Mouse (Mus musculus): ENCODE measurements at regions not wholly inside any gene's neighbourhood (a gene's known extent, or its start where the extent isn't known, plus 50 kb on each side); places are given as distances from the start of the nearest gene placed in this dataset.

- H3K4me2 ChIP-seq (ENCODE audit: low read depth), result no peak overlapping the region
- H3K9me3 ChIP-seq (ENCODE audit: control insufficient read depth, low read length), result no peaks in the 10 kb centered on the region
- H3K27me3 ChIP-seq (ENCODE audit: control insufficient read depth, insufficient read depth, low read length), result no peaks in the 10 kb centered on the region
- no peaks in the 10 kb centered on the region for H3K36me3 ChIP-seq (ENCODE audit: control insufficient read depth, insufficient read depth, low read length)
- H3K9ac ChIP-seq (ENCODE audit: low read length), result no peak overlapping the region
- peaks cover 5% of the 10 kb centered on the region; the same call in 1 of the 2 replicates for H3K4me1 ChIP-seq (ENCODE audit: control insufficient read depth, insufficient read depth, low read length)
- DNase-seq (ENCODE audit: low spot score), result no peak
- ATAC-seq (ENCODE audit: insufficient read depth, low FRiP score, low TSS enrichment), result no peak
- no peak overlapping the region for H3K4me3 ChIP-seq (ENCODE audit: low read depth, low read length)
- 57% methylated on average over 3 of the region's 3 CpGs for WGBS
- no peak overlapping the region for H3K27ac ChIP-seq (ENCODE audit: low read depth, low read length)
Measured at GRCm38 (mm10) chr4:56224542-56224941, 515.3 kb upstream of the Gm26657 start.

GRCm38 (mm10) chr4:56222023-56222776, 517.7 kb upstream of the Gm26657 start:
- H3K9me3 ChIP-seq (ENCODE audit: control insufficient read depth, low read length), result no peaks in the 10 kb centered on the region
- DNase-seq (ENCODE audit: low spot score) (peak; percentile 15), ATAC-seq (ENCODE audit: insufficient read depth, low FRiP score, low TSS enrichment) (no peak)
- no peak overlapping the region for H3K9ac ChIP-seq (ENCODE audit: low read length)
- H3K4me1 ChIP-seq (ENCODE audit: control insufficient read depth, insufficient read depth, low read length), result peaks cover 5% of the 10 kb centered on the region; the same call in 1 of the 2 replicates
- no peak overlapping the region for H3K4me2 ChIP-seq (ENCODE audit: low read depth)
- H3K4me3 ChIP-seq (ENCODE audit: low read depth, low read length), result no peak overlapping the region
- WGBS, result 43% methylated on average over 8 of the region's 8 CpGs
- H3K27ac ChIP-seq (ENCODE audit: low read depth, low read length), result no peak overlapping the region
- H3K27me3 ChIP-seq (ENCODE audit: control insufficient read depth, insufficient read depth, low read length), result no peaks in the 10 kb centered on the region
- no peaks in the 10 kb centered on the region for H3K36me3 ChIP-seq (ENCODE audit: control insufficient read depth, insufficient read depth, low read length)

GRCm38 (mm10) chr4:56220531-56220930, 519.3 kb upstream of the Gm26657 start:
- ATAC-seq (ENCODE audit: insufficient read depth, low FRiP score, low TSS enrichment), result peak; percentile 50; the same call in 1 of the 2 replicates
- WGBS, result 28% methylated on average over 8 of the region's 8 CpGs
- DNase-seq (ENCODE audit: low spot score), result peak; percentile 31
- Histone ChIP-seq H3K4me1 (ENCODE audit: control insufficient read depth, insufficient read depth, low read length) (peaks cover 5% of the 10 kb centered on the region; the same call in 1 of the 2 replicates), H3K36me3 (ENCODE audit: control insufficient read depth, insufficient read depth, low read length) (no peaks in the 10 kb centered on the region), H3K9me3 (ENCODE audit: control insufficient read depth, low read length) (no peaks in the 10 kb centered on the region), H3K27me3 (ENCODE audit: control insufficient read depth, insufficient read depth, low read length) (no peaks in the 10 kb centered on the region), H3K4me2 (ENCODE audit: low read depth) (no peak overlapping the region), H3K9ac (ENCODE audit: low read length) (no peak overlapping the region), H3K4me3 (ENCODE audit: low read depth, low read length) (no peak overlapping the region), H3K27ac (ENCODE audit: low read depth, low read length) (no peak overlapping the region)

- Histone ChIP-seq H3K4me1 (ENCODE audit: control insufficient read depth, insufficient read depth, low read length) (no peaks in the 10 kb centered on the region), H3K9ac (ENCODE audit: low read length) (no peak overlapping the region), H3K9me3 (ENCODE audit: control insufficient read depth, low read length) (no peaks in the 10 kb centered on the region), H3K27me3 (ENCODE audit: control insufficient read depth, insufficient read depth, low read length) (no peaks in the 10 kb centered on the region), H3K4me2 (ENCODE audit: low read depth) (no peak overlapping the region), H3K27ac (ENCODE audit: low read depth, low read length) (no peak overlapping the region), H3K36me3 (ENCODE audit: control insufficient read depth, insufficient read depth, low read length) (no peaks in the 10 kb centered on the region), H3K4me3 (ENCODE audit: low read depth, low read length) (no peak overlapping the region)
- no peak for DNase-seq (ENCODE audit: low spot score)
- ATAC-seq (ENCODE audit: insufficient read depth, low FRiP score, low TSS enrichment), result no peak
- WGBS, result 89% methylated on average over 2 of the region's 2 CpGs
Measured at GRCm38 (mm10) chr4:56209499-56209898, 530.4 kb upstream of the Gm26657 start.

- H3K36me3 ChIP-seq (ENCODE audit: control insufficient read depth, insufficient read depth, low read length), result no peaks in the 10 kb centered on the region
- no peak overlapping the region for H3K9ac ChIP-seq (ENCODE audit: low read length)
- H3K27me3 ChIP-seq (ENCODE audit: control insufficient read depth, insufficient read depth, low read length), result no peaks in the 10 kb centered on the region
- H3K4me2 ChIP-seq (ENCODE audit: low read depth), result no peak overlapping the region
- H3K9me3 ChIP-seq (ENCODE audit: control insufficient read depth, low read length), result no peaks in the 10 kb centered on the region
- H3K27ac ChIP-seq (ENCODE audit: low read depth, low read length), result no peak overlapping the region
- no peak overlapping the region for H3K4me3 ChIP-seq (ENCODE audit: low read depth, low read length)
- ATAC-seq (ENCODE audit: insufficient read depth, low FRiP score, low TSS enrichment), result no peak
- no peaks in the 10 kb centered on the region for H3K4me1 ChIP-seq (ENCODE audit: control insufficient read depth, insufficient read depth, low read length)
- DNase-seq (ENCODE audit: low spot score), result no peak
- 82% methylated on average over 5 of the region's 5 CpGs for WGBS
Measured at GRCm38 (mm10) chr4:56207726-56208125, 532.1 kb upstream of the Gm26657 start.

GRCm38 (mm10) chr4:56205069-56205468, 534.8 kb upstream of the Gm26657 start:
- DNase-seq (ENCODE audit: low spot score) (no peak), ATAC-seq (ENCODE audit: insufficient read depth, low FRiP score, low TSS enrichment) (no peak)
- no peak overlapping the region for H3K9ac ChIP-seq (ENCODE audit: low read length)
- WGBS, result 83% methylated on average over 1 of the region's 1 CpGs
- H3K4me1 ChIP-seq (ENCODE audit: control insufficient read depth, insufficient read depth, low read length), result no peaks in the 10 kb centered on the region
- H3K9me3 ChIP-seq (ENCODE audit: control insufficient read depth, low read length), result no peaks in the 10 kb centered on the region
- no peaks in the 10 kb centered on the region for H3K27me3 ChIP-seq (ENCODE audit: control insufficient read depth, insufficient read depth, low read length)
- no peak overlapping the region for H3K27ac ChIP-seq (ENCODE audit: low read depth, low read length)
- H3K36me3 ChIP-seq (ENCODE audit: control insufficient read depth, insufficient read depth, low read length), result no peaks in the 10 kb centered on the region
- H3K4me3 ChIP-seq (ENCODE audit: low read depth, low read length), result no peak overlapping the region
- no peak overlapping the region for H3K4me2 ChIP-seq (ENCODE audit: low read depth)

GRCm38 (mm10) chr4:56193365-56193764, 546.5 kb upstream of the Gm26657 start:
- Histone ChIP-seq H3K27ac (ENCODE audit: low read depth, low read length) (no peak overlapping the region), H3K4me1 (ENCODE audit: control insufficient read depth, insufficient read depth, low read length) (no peaks in the 10 kb centered on the region), H3K4me2 (ENCODE audit: low read depth) (no peak overlapping the region), H3K9ac (ENCODE audit: low read length) (no peak overlapping the region), H3K27me3 (ENCODE audit: control insufficient read depth, insufficient read depth, low read length) (no peaks in the 10 kb centered on the region), H3K4me3 (ENCODE audit: low read depth, low read length) (no peak overlapping the region), H3K9me3 (ENCODE audit: control insufficient read depth, low read length) (no peaks in the 10 kb centered on the region), H3K36me3 (ENCODE audit: control insufficient read depth, insufficient read depth, low read length) (no peaks in the 10 kb centered on the region)
- ATAC-seq (ENCODE audit: insufficient read depth, low FRiP score, low TSS enrichment) (no peak), DNase-seq (ENCODE audit: low spot score) (no peak)
- 55% methylated on average over 2 of the region's 2 CpGs for WGBS

GRCm38 (mm10) chr4:56192516-56192915, 547.4 kb upstream of the Gm26657 start:
- no peak for ATAC-seq (ENCODE audit: insufficient read depth, low FRiP score, low TSS enrichment)
- DNase-seq (ENCODE audit: low spot score), result no peak
- no peak overlapping the region for H3K4me3 ChIP-seq (ENCODE audit: low read depth, low read length)
- no peak overlapping the region for H3K9ac ChIP-seq (ENCODE audit: low read length)
- H3K27me3 ChIP-seq (ENCODE audit: control insufficient read depth, insufficient read depth, low read length), result no peaks in the 10 kb centered on the region
- no peaks in the 10 kb centered on the region for H3K9me3 ChIP-seq (ENCODE audit: control insufficient read depth, low read length)
- 86% methylated on average over 5 of the region's 5 CpGs for WGBS
- no peaks in the 10 kb centered on the region for H3K36me3 ChIP-seq (ENCODE audit: control insufficient read depth, insufficient read depth, low read length)
- H3K4me1 ChIP-seq (ENCODE audit: control insufficient read depth, insufficient read depth, low read length), result no peaks in the 10 kb centered on the region
- H3K27ac ChIP-seq (ENCODE audit: low read depth, low read length), result no peak overlapping the region
- no peak overlapping the region for H3K4me2 ChIP-seq (ENCODE audit: low read depth)

- H3K36me3 ChIP-seq (ENCODE audit: control insufficient read depth, insufficient read depth, low read length), result no peaks in the 10 kb centered on the region
- DNase-seq (ENCODE audit: low spot score), result no peak
- H3K9me3 ChIP-seq (ENCODE audit: control insufficient read depth, low read length), result no peaks in the 10 kb centered on the region
- no peak overlapping the region for H3K4me3 ChIP-seq (ENCODE audit: low read depth, low read length)
- H3K27me3 ChIP-seq (ENCODE audit: control insufficient read depth, insufficient read depth, low read length), result no peaks in the 10 kb centered on the region
- H3K4me1 ChIP-seq (ENCODE audit: control insufficient read depth, insufficient read depth, low read length), result no peaks in the 10 kb centered on the region
- no peak overlapping the region for H3K4me2 ChIP-seq (ENCODE audit: low read depth)
- WGBS, result 76% methylated on average over 5 of the region's 5 CpGs
- no peak overlapping the region for H3K9ac ChIP-seq (ENCODE audit: low read length)
- H3K27ac ChIP-seq (ENCODE audit: low read depth, low read length), result no peak overlapping the region
- no peak for ATAC-seq (ENCODE audit: insufficient read depth, low FRiP score, low TSS enrichment)
Measured at GRCm38 (mm10) chr4:56179566-56179965, 560.3 kb upstream of the Gm26657 start.

Data from neural tube, embryonic 11.5 days (tissue).